Mouse (Mus musculus): ENCODE data around the gene Gm11733. TPM values are rescaled to one million over a fixed set of nuclear protein-coding genes. Genes with fewer than 3 reads are reported as not detected.
A peak's percentile ranks its signal among the peaks of the same experiment; 100 is the strongest.

Gene Gm11733
- polyA plus RNA-seq, 1 experiment from 2014 or later = not detected

- DNase-seq (ENCODE audit: low spot score) = peak; percentile 53
- WGBS = 2% methylated on average over 25 of the region's 26 CpGs
- Histone ChIP-seq H3K9me3 (replicated peaks) (no peaks in the 10 kb centered on the region), H3K4me1 (peaks cover 52% of the 10 kb centered on the region), H3K36me3 (no peaks in the 10 kb centered on the region), H3K27me3 (ENCODE audit: low read depth, poor library complexity, severe bottlenecking) (peaks cover 56% of the 10 kb centered on the region), H3K4me3 (peak overlapping the region; percentile 43), H3K27ac (peak overlapping the region; percentile 80)
Observed at GRCm38 (mm10) chr11:117482677-117483511, 1.3 kb upstream of the Gm11733 start.

GRCm38 (mm10) chr11:117491408-117492208 is 7.4 kb downstream of the Gm11733 start:
- Histone ChIP-seq H3K9me3 (replicated peaks) (no peaks in the 10 kb centered on the region), H3K27me3 (ENCODE audit: low read depth, poor library complexity, severe bottlenecking) (peaks cover 24% of the 10 kb centered on the region), H3K4me3 (no peak overlapping the region), H3K36me3 (no peaks in the 10 kb centered on the region), H3K27ac (peak overlapping the region; percentile 72), H3K4me1 (peaks cover 34% of the 10 kb centered on the region)
- 79% methylated on average over 15 of the region's 17 CpGs for WGBS
- DNase-seq (ENCODE audit: low spot score) = no peak

GRCm38 (mm10) chr11:117492209-117492505 is 8.0 kb downstream of the Gm11733 start:
- Histone ChIP-seq H3K9me3 (replicated peaks) (no peaks in the 10 kb centered on the region), H3K4me1 (peaks cover 40% of the 10 kb centered on the region), H3K27ac (peak overlapping the region; percentile 72), H3K27me3 (ENCODE audit: low read depth, poor library complexity, severe bottlenecking) (peaks cover 24% of the 10 kb centered on the region), H3K36me3 (no peaks in the 10 kb centered on the region), H3K4me3 (no peak overlapping the region)
- 47% methylated on average over 1 of the region's 1 CpGs for WGBS
- DNase-seq (ENCODE audit: low spot score) = no peak

- H3K27ac ChIP-seq = peak overlapping the region; percentile 86
- H3K9me3 ChIP-seq (replicated peaks) = no peaks in the 10 kb centered on the region
- DNase-seq (ENCODE audit: low spot score) = peak; percentile 35
- H3K4me1 ChIP-seq = peaks cover 51% of the 10 kb centered on the region
- 26% methylated on average over 4 of the region's 4 CpGs for WGBS
- peaks cover 21% of the 10 kb centered on the region for H3K27me3 ChIP-seq (ENCODE audit: low read depth, poor library complexity, severe bottlenecking)
- H3K4me3 ChIP-seq = 0 out of 2 replicates have a peak overlapping the region, but pooled peaks have one; percentile 34
- H3K36me3 ChIP-seq = no peaks in the 10 kb centered on the region
Observed at GRCm38 (mm10) chr11:117496812-117497211, 12.6 kb downstream of the Gm11733 start.

GRCm38 (mm10) chr11:117497256-117498136 is 13.3 kb downstream of the Gm11733 start:
- Histone ChIP-seq H3K9me3 (replicated peaks) (no peaks in the 10 kb centered on the region), H3K4me1 (peaks cover 44% of the 10 kb centered on the region), H3K4me3 (peak overlapping the region; percentile 34), H3K27me3 (ENCODE audit: low read depth, poor library complexity, severe bottlenecking) (peaks cover 21% of the 10 kb centered on the region), H3K27ac (peak overlapping the region; percentile 86), H3K36me3 (no peaks in the 10 kb centered on the region)
- DNase-seq (ENCODE audit: low spot score) = peak; percentile 85
- 26% methylated on average over 16 of the region's 16 CpGs for WGBS

- H3K4me3 ChIP-seq = peak overlapping the region; percentile 34; the same call in 1 of the 2 replicates
- WGBS = 60% methylated on average over 1 of the region's 1 CpGs
- H3K9me3 ChIP-seq (replicated peaks) = no peaks in the 10 kb centered on the region
- no peak for DNase-seq (ENCODE audit: low spot score)
- H3K27ac ChIP-seq = peak overlapping the region; percentile 86
- H3K27me3 ChIP-seq (ENCODE audit: low read depth, poor library complexity, severe bottlenecking) = peaks cover 21% of the 10 kb centered on the region
- H3K36me3 ChIP-seq = no peaks in the 10 kb centered on the region
- H3K4me1 ChIP-seq = peaks cover 43% of the 10 kb centered on the region
Observed at GRCm38 (mm10) chr11:117498137-117498511, 14.0 kb downstream of the Gm11733 start.

- H3K4me3 ChIP-seq = no peak overlapping the region
- DNase-seq (ENCODE audit: low spot score) = no peak
- WGBS = 98% methylated on average over 4 of the region's 4 CpGs
- peaks cover 9% of the 10 kb centered on the region; the same call in 1 of the 2 replicates for H3K4me1 ChIP-seq
- no peaks in the 10 kb centered on the region for H3K27me3 ChIP-seq (ENCODE audit: low read depth, poor library complexity, severe bottlenecking)
- no peak overlapping the region for H3K27ac ChIP-seq
- no peaks in the 10 kb centered on the region for H3K36me3 ChIP-seq
- H3K9me3 ChIP-seq (replicated peaks) = no peaks in the 10 kb centered on the region
Observed at GRCm38 (mm10) chr11:117508972-117509371, 24.8 kb downstream of the Gm11733 start.

GRCm38 (mm10) chr11:117515718-117516421 is 31.7 kb downstream of the Gm11733 start:
- DNase-seq (ENCODE audit: low spot score) = no peak
- Histone ChIP-seq H3K36me3 (no peaks in the 10 kb centered on the region), H3K27me3 (ENCODE audit: low read depth, poor library complexity, severe bottlenecking) (no peaks in the 10 kb centered on the region), H3K9me3 (replicated peaks) (no peaks in the 10 kb centered on the region), H3K4me3 (no peak overlapping the region), H3K4me1 (peaks cover 10% of the 10 kb centered on the region), H3K27ac (no peak overlapping the region)
- WGBS = 86% methylated on average over 10 of the region's 10 CpGs

- no peaks in the 10 kb centered on the region for H3K36me3 ChIP-seq
- no peaks in the 10 kb centered on the region for H3K9me3 ChIP-seq (replicated peaks)
- H3K27ac ChIP-seq = no peak overlapping the region
- no peak for DNase-seq (ENCODE audit: low spot score)
- H3K27me3 ChIP-seq (ENCODE audit: low read depth, poor library complexity, severe bottlenecking) = no peaks in the 10 kb centered on the region
- no peak overlapping the region for H3K4me3 ChIP-seq
- 90% methylated on average over 3 of the region's 3 CpGs for WGBS
- peaks cover 10% of the 10 kb centered on the region for H3K4me1 ChIP-seq
Observed at GRCm38 (mm10) chr11:117516422-117516796, 32.2 kb downstream of the Gm11733 start.

GRCm38 (mm10) chr11:117521906-117522780 is 38.0 kb downstream of the Gm11733 start:
- Histone ChIP-seq H3K36me3 (no peaks in the 10 kb centered on the region), H3K4me3 (no peak overlapping the region), H3K9me3 (replicated peaks) (no peaks in the 10 kb centered on the region), H3K4me1 (peaks cover 39% of the 10 kb centered on the region), H3K27ac (peak overlapping the region; percentile 84), H3K27me3 (ENCODE audit: low read depth, poor library complexity, severe bottlenecking) (peaks cover 30% of the 10 kb centered on the region)
- no peak for DNase-seq (ENCODE audit: low spot score)
- WGBS = 65% methylated on average over 13 of the region's 13 CpGs

- Histone ChIP-seq H3K36me3 (no peaks in the 10 kb centered on the region), H3K4me3 (no peak overlapping the region), H3K27me3 (ENCODE audit: low read depth, poor library complexity, severe bottlenecking) (peaks cover 32% of the 10 kb centered on the region), H3K4me1 (peaks cover 39% of the 10 kb centered on the region), H3K27ac (peak overlapping the region; percentile 84), H3K9me3 (replicated peaks) (no peaks in the 10 kb centered on the region)
- peak; percentile 50 for DNase-seq (ENCODE audit: low spot score)
- 73% methylated on average over 16 of the region's 16 CpGs for WGBS
Observed at GRCm38 (mm10) chr11:117522879-117523519, 38.8 kb downstream of the Gm11733 start.
